Mouse (Mus musculus): ENCODE results near the gene Klrb1.

- TF ChIP-seq CTCF (IDR thresholded peaks at IDR 0.05; ENCODE audit: borderline replicate concordance, insufficient read depth, low read depth, low read length) (no peak), POLR2A (IDR thresholded peaks at IDR 0.05; ENCODE audit: borderline replicate concordance, insufficient read depth, low read length) (no peak)
Measured at GRCm38 (mm10) chr6:128761144-128761540, 38.3 kb upstream of the Klrb1 start.

Data from cerebellum, adult 2 months (tissue).